Mouse (Mus musculus): ENCODE data around the gene Blmh.

The Blmh gene

DNA sequence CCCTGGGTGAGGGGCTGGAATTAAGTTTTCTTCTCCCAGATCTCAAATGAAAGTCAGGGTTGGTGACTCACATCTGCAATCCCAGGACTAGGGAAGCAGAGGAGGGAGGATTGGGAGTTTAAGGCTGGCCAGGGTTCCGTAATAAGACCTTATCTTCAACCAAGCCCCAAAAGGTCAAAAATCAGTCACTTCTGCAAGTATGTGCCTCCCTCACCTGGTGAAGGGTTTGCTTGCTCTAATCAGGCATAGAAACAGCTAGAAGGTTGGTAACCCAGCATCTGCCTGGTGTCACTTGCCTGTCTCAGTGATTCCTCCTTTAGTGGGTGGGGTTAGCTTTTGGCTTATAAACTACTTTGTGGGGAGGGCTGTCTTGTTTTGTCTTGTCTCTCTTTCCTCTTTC is 77.8 kb downstream of the Blmh start:
- no peak for DNase-seq

DNA sequence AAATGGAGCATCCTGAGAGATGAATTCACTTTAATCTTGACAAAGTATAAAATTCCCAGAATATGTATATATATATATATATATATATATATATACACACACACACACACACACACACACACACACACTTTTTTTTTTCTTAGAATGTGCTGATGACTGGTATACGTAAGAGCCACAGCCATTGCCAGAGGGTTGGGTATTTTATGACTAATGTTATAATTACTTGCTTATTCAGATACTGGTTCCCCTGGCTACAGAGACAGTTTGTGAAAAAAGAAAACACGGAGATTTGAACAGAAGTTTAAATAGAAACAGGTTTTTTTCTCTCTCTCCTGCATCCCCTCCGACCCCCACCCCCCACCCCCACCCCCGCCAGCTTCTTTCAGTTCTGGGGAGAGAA is 81.3 kb downstream of the Blmh start:
- no peak for DNase-seq

DNA sequence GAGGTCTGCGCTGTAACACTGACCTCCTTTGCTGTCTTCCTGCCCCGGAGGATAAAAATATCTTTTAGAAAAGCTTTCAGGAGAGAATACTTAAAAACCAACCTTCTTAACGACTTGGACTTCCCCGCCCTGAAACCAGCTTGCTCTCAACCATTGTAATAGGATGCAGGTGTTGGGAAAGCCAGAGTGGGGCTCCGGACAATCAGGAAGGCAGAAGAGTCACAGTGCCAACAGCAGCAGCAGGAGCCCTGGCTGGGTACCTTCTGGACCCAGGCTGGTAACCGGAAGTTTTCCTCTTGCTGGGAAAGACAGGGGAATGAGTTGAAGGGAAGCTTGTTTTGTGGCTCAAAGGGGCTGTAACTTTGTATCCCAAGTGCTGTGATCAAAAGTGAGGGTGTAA is 82.0 kb downstream of the Blmh start:
- DNase-seq: no peak

DNA sequence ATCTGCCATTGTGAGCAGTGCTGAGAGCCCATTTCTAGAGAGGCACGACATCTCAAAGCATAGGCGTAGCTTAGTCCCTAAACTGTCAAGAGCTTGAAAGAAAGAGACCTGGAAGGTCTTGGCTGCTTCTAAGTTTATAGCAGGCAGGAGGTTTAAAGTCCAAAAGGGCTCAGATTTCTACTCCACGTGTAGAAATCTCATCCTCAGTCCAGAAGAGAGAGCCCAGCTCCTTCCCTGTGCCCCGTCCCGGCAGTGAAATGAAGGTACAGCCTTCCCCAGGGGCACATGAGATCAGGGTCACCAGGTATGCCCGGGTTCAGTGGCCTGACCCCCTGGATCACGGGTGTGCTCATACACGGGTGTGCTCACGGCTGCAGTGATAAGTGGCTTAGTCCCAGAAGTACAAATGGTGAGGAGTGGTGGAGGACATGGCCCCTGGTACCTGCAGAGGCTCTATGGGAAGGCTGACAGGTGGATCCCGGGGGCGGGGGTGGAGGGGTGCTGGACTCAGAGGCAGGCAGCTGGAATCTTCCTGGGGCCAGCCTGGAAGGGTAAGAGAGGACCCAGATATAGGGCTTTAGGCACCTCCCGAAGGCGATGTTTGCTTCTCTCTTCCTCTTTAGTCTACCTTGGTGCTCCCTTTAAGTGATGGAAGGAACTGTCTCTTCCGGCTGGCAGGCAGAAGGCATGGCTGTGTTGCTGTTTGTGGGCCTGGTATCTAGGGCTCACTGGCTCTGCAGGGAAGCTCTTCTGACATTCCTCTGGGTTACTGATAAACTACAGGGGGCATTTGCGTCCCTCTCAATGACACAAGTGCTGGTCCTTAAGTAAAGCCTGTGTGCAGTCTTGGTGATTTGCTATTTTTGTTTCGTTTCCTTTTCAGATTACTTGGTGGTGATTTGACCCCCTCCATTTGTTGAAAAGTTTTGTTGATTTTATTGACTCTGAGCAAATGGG is 84.7 kb downstream of the Blmh start:
- no peak for DNase-seq

DNA sequence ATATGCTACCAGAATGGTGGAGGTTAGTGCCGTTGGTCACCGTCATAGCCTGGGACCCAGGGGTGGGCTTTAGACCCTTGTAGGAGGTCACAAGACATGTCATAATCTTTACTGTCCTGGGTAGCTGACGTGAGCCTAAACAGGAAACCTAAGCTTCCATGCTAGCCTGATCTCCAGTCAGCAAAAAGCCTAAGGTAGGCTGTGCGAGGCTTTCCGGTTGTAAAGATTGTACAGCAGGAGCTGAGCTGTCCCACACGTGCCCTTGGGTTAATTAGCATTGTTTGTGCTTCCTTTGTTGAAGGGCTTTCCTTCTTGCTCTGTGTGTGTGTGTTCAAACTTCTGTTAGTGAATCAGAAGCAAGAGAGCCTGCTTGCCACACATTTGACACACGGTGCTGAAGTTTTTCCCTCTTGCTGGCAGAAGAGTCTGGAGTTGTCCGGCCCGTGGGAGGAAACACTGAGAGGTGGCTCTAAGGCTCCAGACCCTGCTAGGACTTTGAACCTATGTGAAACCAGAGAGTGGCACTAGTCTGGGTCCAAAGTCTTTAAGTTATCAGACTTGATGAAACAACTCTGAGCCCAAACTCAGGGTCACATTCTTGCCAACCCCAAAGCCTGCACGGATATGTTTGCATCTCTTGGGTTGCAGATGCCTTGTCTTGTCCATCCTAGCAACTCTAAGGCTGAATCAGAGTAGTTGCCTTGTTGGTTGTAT is 86.3 kb downstream of the Blmh start:
- DNase-seq: no peak

DNA sequence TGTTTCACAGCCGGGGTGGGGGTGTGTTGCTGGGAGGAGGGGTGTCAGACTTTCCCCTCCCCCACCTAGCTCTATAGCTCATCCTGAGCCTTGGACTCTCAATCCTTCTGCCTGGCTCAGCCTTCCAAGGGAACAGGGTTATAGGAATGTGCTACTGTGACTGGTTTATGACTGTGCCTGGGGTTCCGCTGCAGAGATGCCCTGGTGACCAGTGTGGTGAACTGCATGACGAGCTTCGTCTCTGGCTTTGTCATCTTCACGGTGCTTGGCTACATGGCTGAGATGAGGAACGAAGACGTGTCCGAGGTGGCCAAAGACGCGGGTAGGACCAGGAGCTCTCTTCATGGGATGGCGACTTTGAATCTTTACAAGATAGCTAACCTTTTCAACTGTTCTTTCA is 93.4 kb downstream of the Blmh start:
- DNase-seq: no peak

DNA sequence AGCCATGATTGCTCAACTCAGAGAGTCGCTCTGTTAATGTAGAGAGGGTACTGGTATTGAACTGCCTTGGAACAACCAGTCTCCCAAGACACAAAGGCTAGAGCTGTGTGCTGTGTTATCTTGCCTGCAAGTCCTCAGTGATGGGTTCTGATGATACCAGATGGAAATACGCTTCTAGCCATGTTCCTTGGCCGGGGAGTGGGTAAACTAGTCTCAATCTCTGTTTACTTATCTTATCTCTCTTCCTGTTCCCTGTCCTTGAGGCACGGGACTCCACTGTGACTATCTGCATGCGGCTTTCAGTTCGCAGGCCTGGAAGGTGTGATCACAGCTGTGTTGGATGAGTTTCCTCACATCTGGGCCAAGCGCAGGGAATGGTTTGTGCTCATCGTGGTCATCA is 94.9 kb downstream of the Blmh start:
- DNase-seq: no peak

DNA sequence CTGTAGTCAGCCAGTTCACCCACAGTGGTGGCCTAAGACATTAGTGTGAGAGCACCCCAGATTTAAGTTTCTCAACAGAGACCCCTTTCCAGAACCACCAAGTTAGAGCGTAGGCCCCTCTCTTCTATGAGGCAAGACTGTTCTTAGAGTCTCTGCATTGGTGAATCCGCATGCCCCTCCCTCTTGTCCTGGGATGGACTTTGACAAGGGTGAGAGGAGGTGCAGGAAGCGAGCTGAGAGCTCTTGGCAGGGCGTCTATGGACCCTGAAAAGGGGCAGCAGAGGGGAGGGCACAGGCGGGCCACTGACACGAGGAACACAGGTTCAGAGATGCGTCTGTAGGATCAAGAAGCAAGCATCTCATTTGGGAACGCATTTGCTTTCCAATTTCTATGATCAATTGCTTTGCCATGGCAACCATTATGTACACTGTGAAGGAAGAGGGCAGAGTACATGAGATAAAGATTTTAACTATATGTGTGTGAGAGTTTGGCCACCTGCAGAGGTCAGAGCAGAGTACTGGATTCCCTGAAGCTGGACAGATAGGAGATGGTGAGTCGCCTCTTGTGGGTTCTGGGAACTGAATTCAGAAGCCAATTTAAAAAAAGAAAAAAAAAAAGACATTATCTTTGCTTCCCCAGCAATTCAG is 97.3 kb downstream of the Blmh start:
- DNase-seq: no peak

DNA sequence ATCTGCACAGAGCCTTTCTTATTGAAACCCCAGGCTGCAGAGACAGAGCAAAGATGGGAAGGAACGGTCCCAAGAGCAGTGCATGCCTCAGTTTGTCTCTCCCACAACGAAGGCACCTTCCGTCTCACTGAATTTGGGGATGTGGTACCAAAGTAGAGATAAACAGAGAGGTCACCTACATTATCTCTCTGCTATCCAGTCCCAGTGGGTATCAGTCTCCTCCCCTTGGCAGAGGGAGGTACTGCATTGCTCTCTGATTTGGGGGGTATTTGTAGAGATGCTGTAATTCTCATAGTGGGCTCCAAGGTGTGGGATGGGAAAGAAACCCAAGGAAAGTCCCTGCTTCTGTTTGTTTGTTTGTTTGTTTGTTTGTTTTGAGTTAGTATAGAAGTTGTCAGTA is 102.0 kb downstream of the Blmh start:
- no peak for DNase-seq

DNA sequence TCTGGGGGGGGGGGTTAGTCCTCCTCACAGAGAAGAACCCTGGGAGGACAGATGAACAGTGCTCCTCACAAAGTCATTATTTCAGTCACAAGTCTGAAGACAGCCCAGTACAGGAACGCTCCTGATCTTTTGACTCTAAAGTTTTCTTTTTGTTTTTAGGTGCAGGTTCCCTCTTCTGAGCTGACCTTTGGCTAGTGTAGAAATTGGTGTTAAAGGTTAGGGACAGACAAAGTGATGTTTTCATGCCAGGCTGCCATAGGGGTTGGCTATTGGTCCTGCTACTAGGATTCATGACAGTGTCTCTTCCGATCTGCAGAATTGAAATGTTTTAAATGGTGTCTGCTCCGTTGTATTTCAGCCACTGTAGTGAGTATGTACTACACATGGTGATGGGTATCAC is 103.5 kb downstream of the Blmh start:
- DNase-seq: no peak

DNA sequence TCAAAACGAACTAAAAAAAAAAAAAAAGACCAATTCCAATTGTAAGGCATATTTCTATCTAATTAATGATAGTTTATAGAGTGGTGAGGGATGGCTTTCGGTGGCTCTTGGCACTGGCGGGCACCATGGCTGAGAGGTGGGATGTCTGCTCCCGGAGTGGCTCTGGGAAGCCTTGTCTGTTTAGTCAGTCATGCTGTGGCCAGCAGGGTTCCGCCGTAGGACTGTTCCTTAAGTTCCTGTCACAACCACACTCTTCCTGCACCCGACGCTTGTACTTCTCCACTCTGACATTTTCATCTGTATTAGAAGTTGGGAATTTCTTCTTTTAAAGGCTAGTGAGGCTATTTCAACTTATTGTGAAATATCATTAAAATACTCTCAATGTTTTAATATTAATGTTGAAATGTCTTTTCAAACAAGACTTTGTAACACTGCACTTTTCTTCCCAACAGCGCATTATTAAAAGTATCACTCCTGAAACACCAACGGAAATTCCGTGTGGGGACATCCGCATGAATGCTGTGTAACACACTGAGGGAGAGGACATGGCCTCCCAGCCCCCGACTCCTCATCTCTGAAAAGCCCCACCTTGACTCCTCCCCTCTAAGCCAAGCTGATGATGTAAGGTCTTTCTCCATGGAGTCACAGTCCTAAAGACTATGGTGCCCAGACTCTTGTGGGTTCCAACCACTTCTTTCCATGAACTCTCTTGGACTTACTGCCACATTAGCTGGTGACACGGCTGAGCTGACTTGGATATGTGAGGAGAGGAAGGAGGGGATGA is 106.7 kb downstream of the Blmh start:
- DNase-seq: no peak

Data from right cerebral cortex, postnatal 14 days (tissue).